Mouse (Mus musculus): ENCODE results near the gene Gm12169. TPM values are rescaled to one million over a fixed set of nuclear protein-coding genes. Genes with fewer than 3 reads are reported as not detected.

The Gm12169 gene
- not detected in 2 replicates for polyA plus RNA-seq (2012; rRNA removed)

DNA sequence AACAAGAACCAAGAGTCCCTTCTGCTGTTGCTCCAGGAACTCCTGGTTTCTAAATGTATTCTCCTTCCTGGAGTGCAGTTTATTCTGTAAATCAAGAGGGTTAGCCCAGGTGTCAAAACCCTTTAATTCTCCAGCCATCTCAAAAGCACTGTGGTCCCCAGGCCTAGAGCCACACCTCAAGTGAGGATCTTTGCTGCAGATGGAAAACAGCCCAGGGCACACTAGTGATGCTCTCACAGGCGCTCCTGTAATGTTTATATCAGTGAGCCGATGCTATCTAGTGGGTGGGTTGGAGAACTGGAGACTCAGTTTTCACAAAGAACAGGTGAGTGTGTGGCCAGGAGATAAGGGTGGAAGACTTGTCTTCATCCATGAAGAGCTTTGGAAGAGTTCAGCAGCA lies at the start of gene Gm12169:
TSS of gene Gm12169 (plus strand) at position 301 of the 400 bp plus-strand sequence.

GRCm38 (mm10) chr11:46571327-46571726 lies 47.3 kb downstream of the Gm12169 start, which contains the start of gene BC053393:
Gene BC053393, plus strand, starts transcription at chr11:46571536.

Other genes starting within 250 kb of the Gm12169 start
- gene Cyfip2, start 211.4 kb upstream of the Gm12169 start, polyA plus RNA-seq (2012; rRNA removed) = 15.6 and 18.4 TPM in 2 replicates
- 0.06 TPM in 1 of 2 replicates, not detected in the other for gene Itk, start 134.7 kb upstream of the Gm12169 start, polyA plus RNA-seq (2012; rRNA removed)
- gene Fam71b, start 127.7 kb upstream of the Gm12169 start, polyA plus RNA-seq (2012; rRNA removed) = 0.02 TPM in 1 of 2 replicates, not detected in the other
- gene Med7, start 87.3 kb upstream of the Gm12169 start, polyA plus RNA-seq (2012; rRNA removed) = 58.8 and 65.3 TPM in 2 replicates
- gene Havcr2, start 69.3 kb upstream of the Gm12169 start, polyA plus RNA-seq (2012; rRNA removed) = 0.15 and 0.22 TPM in 2 replicates
- 0.02 and 0.04 TPM in 2 replicates for gene BC053393, start 47.3 kb downstream of the Gm12169 start, polyA plus RNA-seq (2012; rRNA removed)
- not detected in 2 replicates for gene Dppa1, start 105.0 kb downstream of the Gm12169 start, polyA plus RNA-seq (2012; rRNA removed)
- 0.29 and 0.76 TPM in 2 replicates for gene Timd2, start 182.8 kb downstream of the Gm12169 start, polyA plus RNA-seq (2012; rRNA removed)
- gene Havcr1, start 210.9 kb downstream of the Gm12169 start, polyA plus RNA-seq (2012; rRNA removed) = 0.04 and 0.21 TPM in 2 replicates

All from central nervous system, embryonic 11.5 days (tissue).